Mouse (Mus musculus) ovary, postnatal 10 days (tissue): ENCODE measurements at regions not wholly inside any gene's neighbourhood (a gene's known extent, or its start where the extent isn't known, plus 50 kb on each side); places are given as distances from the start of the nearest gene placed in this dataset.
"Not testable (repeated sequence)": the region's sequence is repeated elsewhere in the genome, so short reads cannot be mapped to it uniquely, and the experiment has no call there.

Experiments used
- DNase-seq: peaks from one replicate; pipeline ENCODE4 v3.0.0; 2022; ENCODE audit warnings: low spot score

GRCm38 (mm10) chr17:16926200-16926599, 137.7 kb upstream of the Zfp960 start:
- DNase-seq = no peak

DNA sequence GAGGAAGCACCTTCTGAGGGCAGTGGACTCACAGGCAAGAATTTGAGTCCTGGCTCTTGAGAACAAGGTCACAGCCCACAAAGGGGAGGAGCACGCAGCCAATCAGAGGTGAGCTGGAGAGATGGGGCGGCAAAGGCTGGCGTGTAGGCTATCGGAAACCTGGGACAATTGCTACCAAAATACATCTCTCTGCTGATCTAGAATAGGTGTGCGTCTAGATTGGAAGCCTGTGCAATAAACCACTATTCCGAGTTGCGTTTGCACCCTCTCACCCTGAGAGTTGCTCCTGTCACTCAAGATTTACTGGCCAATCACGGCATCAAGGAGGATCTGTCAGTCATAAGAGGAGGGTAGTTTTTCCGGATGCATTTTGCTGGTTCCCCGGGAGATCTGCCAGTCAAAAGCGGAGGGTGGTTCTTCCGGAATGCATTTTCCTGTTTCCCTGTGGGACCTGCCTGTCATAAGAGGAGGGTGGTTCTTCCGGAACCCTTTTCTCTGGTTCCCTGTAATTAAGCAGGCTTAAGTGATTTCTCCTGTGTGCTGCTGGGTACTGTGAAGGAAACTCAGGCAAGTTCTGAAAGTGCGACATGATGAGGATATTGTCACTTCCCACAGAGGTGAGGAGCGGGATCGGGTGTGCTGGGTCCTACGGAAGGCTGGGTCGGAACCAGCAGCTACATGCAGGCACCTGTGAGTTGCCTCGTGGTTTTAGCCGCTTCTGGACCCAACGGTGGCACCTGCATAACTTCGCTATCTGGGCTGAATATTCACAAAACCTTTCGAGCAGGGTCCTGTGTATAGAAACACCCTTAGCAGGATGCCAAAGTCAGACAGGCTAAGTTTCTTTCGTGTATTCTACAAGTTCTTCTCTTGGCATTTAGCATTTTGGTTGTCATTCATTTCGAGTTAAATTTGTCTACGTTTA, 112.6 kb upstream of the Zfp960 start:
- peak; percentile 61 for DNase-seq

- not testable (repeated sequence) for DNase-seq
These were observed 111.8 kb upstream of the Zfp960 start for GRCm38 (mm10) chr17:16952146-16952545.

- DNase-seq = not testable (repeated sequence)
These were observed 66.7 kb upstream of the Zfp960 start for GRCm38 (mm10) chr17:16997241-16997640.

DNA sequence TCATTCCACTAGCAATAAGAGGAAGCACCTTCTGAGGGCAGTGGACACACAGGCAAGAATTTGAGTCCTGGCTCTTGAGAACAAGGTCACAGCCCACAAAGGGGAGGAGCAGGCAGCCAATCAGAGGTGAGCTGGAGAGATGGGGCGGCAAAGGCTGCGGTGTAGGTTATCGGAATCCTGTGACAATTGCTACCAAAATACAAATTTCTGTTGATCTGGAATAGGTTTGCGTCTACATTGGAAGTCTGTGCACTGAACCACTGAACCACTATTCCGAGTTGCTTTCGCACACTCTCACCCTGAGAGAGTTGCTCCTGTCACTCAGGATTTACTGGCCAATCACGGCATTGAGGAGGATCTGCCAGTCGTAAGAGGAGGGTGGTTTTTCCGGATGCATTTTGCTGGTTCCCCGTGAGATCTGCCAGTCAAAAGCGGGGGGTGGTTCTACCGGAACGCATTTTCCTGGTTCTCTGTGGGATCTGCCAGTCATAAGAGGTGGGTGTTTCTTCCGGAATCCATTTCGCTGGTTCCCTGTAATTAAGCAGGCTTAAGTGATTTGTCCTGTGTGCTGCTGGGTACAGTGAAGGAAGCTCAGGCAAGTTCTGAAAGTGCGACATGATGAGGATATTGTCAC, 59.2 kb upstream of the Zfp960 start:
- DNase-seq = peak; percentile 35

DNA sequence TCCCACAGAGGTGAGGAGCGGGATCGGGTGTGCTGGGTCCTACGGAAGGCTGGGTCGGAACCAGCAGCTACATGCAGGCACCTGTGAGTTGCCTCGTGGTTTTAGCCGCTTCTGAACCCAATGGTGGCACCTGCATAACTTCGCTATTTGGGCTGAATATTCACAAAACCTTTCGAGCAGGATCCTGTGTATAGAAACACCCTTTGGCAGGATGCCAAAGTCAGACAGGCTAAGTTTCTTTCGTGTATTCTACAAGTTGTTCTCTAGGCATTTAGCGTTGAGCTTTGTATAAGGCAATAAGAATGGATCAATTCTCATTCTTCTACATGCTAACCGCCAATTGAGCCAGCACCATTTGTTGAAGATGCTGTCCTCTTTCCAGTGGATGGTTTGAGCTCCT, 58.6 kb upstream of the Zfp960 start:
- DNase-seq = not testable (repeated sequence)
